Mouse (Mus musculus): Measurements from ENCODE around the gene Tnrc6a. TPM values are rescaled to one million over a fixed set of nuclear protein-coding genes. Genes with fewer than 3 reads are reported as not detected.

Gene Tnrc6a
- polyA plus RNA-seq, 1 experiment = 15.8 TPM

GRCm38 (mm10) chr7:123211461-123211860 lies 87.8 kb downstream of the Tnrc6a start:
- no peaks in the 10 kb centered on the region for H3K79me2 ChIP-seq (ENCODE audit: control insufficient read depth, insufficient read depth)
- peaks cover 46% of the 10 kb centered on the region for H3K27me3 ChIP-seq (ENCODE audit: control insufficient read depth, insufficient read depth, insufficient read length)
- H3K4me3 ChIP-seq (ENCODE audit: insufficient read depth, poor library complexity, severe bottlenecking) = no peak overlapping the region
- no peaks in the 10 kb centered on the region for H3K79me3 ChIP-seq (ENCODE audit: low read depth)
- TF ChIP-seq USF1 (IDR thresholded peaks at IDR 0.05; ENCODE audit: low read depth) (no peak), CTCF (IDR thresholded peaks at IDR 0.05; ENCODE audit: control insufficient read depth, insufficient read depth, insufficient read length) (no peak), MAX (IDR thresholded peaks at IDR 0.05) (no peak), MYOG (IDR thresholded peaks at IDR 0.05; ENCODE audit: control insufficient read depth, extremely low read depth, insufficient read length) (no peak), FOSL1 (IDR thresholded peaks at IDR 0.05; ENCODE audit: insufficient read depth, low read length, poor library complexity, severe bottlenecking) (no peak), CEBPB (IDR thresholded peaks at IDR 0.05; ENCODE audit: low read depth) (no peak), MYOD1 (IDR thresholded peaks at IDR 0.05; ENCODE audit: control insufficient read depth, insufficient read length, low read depth) (no peak)
- no peaks in the 10 kb centered on the region for H3K36me3 ChIP-seq (ENCODE audit: control insufficient read depth, insufficient read depth)
- H3ac ChIP-seq (ENCODE audit: control insufficient read depth, insufficient read length, low read depth) = no peak overlapping the region

- no peak for TF ChIP-seq MAX (IDR thresholded peaks at IDR 0.05)
- TF ChIP-seq MYOG (IDR thresholded peaks at IDR 0.05; ENCODE audit: control insufficient read depth, extremely low read depth, insufficient read length) = no peak
- no peak for TF ChIP-seq FOSL1 (IDR thresholded peaks at IDR 0.05; ENCODE audit: insufficient read depth, low read length, poor library complexity, severe bottlenecking)
- no peak for TF ChIP-seq CEBPB (IDR thresholded peaks at IDR 0.05; ENCODE audit: low read depth)
- no peak for TF ChIP-seq USF1 (IDR thresholded peaks at IDR 0.05; ENCODE audit: low read depth)
- TF ChIP-seq MYOD1 (IDR thresholded peaks at IDR 0.05; ENCODE audit: control insufficient read depth, insufficient read length, low read depth) = no peak
- TF ChIP-seq CTCF (IDR thresholded peaks at IDR 0.05; ENCODE audit: control insufficient read depth, insufficient read depth, insufficient read length) = no peak
- Histone ChIP-seq H3K4me3 (ENCODE audit: insufficient read depth, poor library complexity, severe bottlenecking) (no peak overlapping the region), H3K79me2 (ENCODE audit: control insufficient read depth, insufficient read depth) (no peaks in the 10 kb centered on the region), H3K79me3 (ENCODE audit: low read depth) (no peaks in the 10 kb centered on the region), H3K27me3 (ENCODE audit: control insufficient read depth, insufficient read depth, insufficient read length) (peaks cover 45% of the 10 kb centered on the region), H3K36me3 (ENCODE audit: control insufficient read depth, insufficient read depth) (no peaks in the 10 kb centered on the region), H3ac (ENCODE audit: control insufficient read depth, insufficient read length, low read depth) (no peak overlapping the region)
Observed at GRCm38 (mm10) chr7:123212316-123212715, 88.6 kb downstream of the Tnrc6a start.

- no peak for TF ChIP-seq CEBPB (IDR thresholded peaks at IDR 0.05; ENCODE audit: low read depth)
- no peak for TF ChIP-seq MYOG (IDR thresholded peaks at IDR 0.05; ENCODE audit: control insufficient read depth, extremely low read depth, insufficient read length)
- no peak for TF ChIP-seq CTCF (IDR thresholded peaks at IDR 0.05; ENCODE audit: control insufficient read depth, insufficient read depth, insufficient read length)
- TF ChIP-seq USF1 (IDR thresholded peaks at IDR 0.05; ENCODE audit: low read depth) = no peak
- no peak for TF ChIP-seq MYOD1 (IDR thresholded peaks at IDR 0.05; ENCODE audit: control insufficient read depth, insufficient read length, low read depth)
- no peak for TF ChIP-seq MAX (IDR thresholded peaks at IDR 0.05)
- no peak for TF ChIP-seq FOSL1 (IDR thresholded peaks at IDR 0.05; ENCODE audit: insufficient read depth, low read length, poor library complexity, severe bottlenecking)
- Histone ChIP-seq H3K36me3 (ENCODE audit: control insufficient read depth, insufficient read depth) (no peaks in the 10 kb centered on the region), H3ac (ENCODE audit: control insufficient read depth, insufficient read length, low read depth) (no peak within 1 kb of the TSS), H3K79me2 (ENCODE audit: control insufficient read depth, insufficient read depth) (no peaks in the 10 kb centered on the region), H3K27me3 (ENCODE audit: control insufficient read depth, insufficient read depth, insufficient read length) (peaks cover 42% of the 10 kb centered on the region), H3K4me3 (ENCODE audit: insufficient read depth, poor library complexity, severe bottlenecking) (no peak within 1 kb of the TSS), H3K79me3 (ENCODE audit: low read depth) (no peaks in the 10 kb centered on the region)
Observed at GRCm38 (mm10) chr7:123214365-123215075, 90.8 kb downstream of the Tnrc6a start, which contains the start of gene Slc5a11. TSS of gene Slc5a11 (plus strand) at chr7:123214780.

GRCm38 (mm10) chr7:123215138-123215537 lies 91.5 kb downstream of the Tnrc6a start:
- no peaks in the 10 kb centered on the region for H3K79me3 ChIP-seq (ENCODE audit: low read depth)
- no peak overlapping the region for H3ac ChIP-seq (ENCODE audit: control insufficient read depth, insufficient read length, low read depth)
- no peaks in the 10 kb centered on the region for H3K36me3 ChIP-seq (ENCODE audit: control insufficient read depth, insufficient read depth)
- H3K4me3 ChIP-seq (ENCODE audit: insufficient read depth, poor library complexity, severe bottlenecking) = no peak overlapping the region
- peaks cover 37% of the 10 kb centered on the region for H3K27me3 ChIP-seq (ENCODE audit: control insufficient read depth, insufficient read depth, insufficient read length)
- TF ChIP-seq MYOG (IDR thresholded peaks at IDR 0.05; ENCODE audit: control insufficient read depth, extremely low read depth, insufficient read length) = no peak
- TF ChIP-seq MAX (IDR thresholded peaks at IDR 0.05) = no peak
- TF ChIP-seq CTCF (IDR thresholded peaks at IDR 0.05; ENCODE audit: control insufficient read depth, insufficient read depth, insufficient read length) = no peak
- no peak for TF ChIP-seq MYOD1 (IDR thresholded peaks at IDR 0.05; ENCODE audit: control insufficient read depth, insufficient read length, low read depth)
- TF ChIP-seq CEBPB (IDR thresholded peaks at IDR 0.05; ENCODE audit: low read depth) = no peak
- TF ChIP-seq USF1 (IDR thresholded peaks at IDR 0.05; ENCODE audit: low read depth) = no peak
- TF ChIP-seq FOSL1 (IDR thresholded peaks at IDR 0.05; ENCODE audit: insufficient read depth, low read length, poor library complexity, severe bottlenecking) = no peak
- no peaks in the 10 kb centered on the region for H3K79me2 ChIP-seq (ENCODE audit: control insufficient read depth, insufficient read depth)

- TF ChIP-seq FOSL1 (IDR thresholded peaks at IDR 0.05; ENCODE audit: insufficient read depth, low read length, poor library complexity, severe bottlenecking) (no peak), MYOG (IDR thresholded peaks at IDR 0.05; ENCODE audit: control insufficient read depth, extremely low read depth, insufficient read length) (no peak), MAX (IDR thresholded peaks at IDR 0.05) (no peak), CEBPB (IDR thresholded peaks at IDR 0.05; ENCODE audit: low read depth) (no peak), MYOD1 (IDR thresholded peaks at IDR 0.05; ENCODE audit: control insufficient read depth, insufficient read length, low read depth) (no peak), USF1 (IDR thresholded peaks at IDR 0.05; ENCODE audit: low read depth) (no peak), CTCF (IDR thresholded peaks at IDR 0.05; ENCODE audit: control insufficient read depth, insufficient read depth, insufficient read length) (no peak)
- Histone ChIP-seq H3K4me3 (ENCODE audit: insufficient read depth, poor library complexity, severe bottlenecking) (no peak overlapping the region), H3K79me2 (ENCODE audit: control insufficient read depth, insufficient read depth) (no peaks in the 10 kb centered on the region), H3ac (ENCODE audit: control insufficient read depth, insufficient read length, low read depth) (no peak overlapping the region), H3K36me3 (ENCODE audit: control insufficient read depth, insufficient read depth) (no peaks in the 10 kb centered on the region), H3K79me3 (ENCODE audit: low read depth) (no peaks in the 10 kb centered on the region), H3K27me3 (ENCODE audit: control insufficient read depth, insufficient read depth, insufficient read length) (peaks cover 31% of the 10 kb centered on the region)
Observed at GRCm38 (mm10) chr7:123217448-123218354, 94.0 kb downstream of the Tnrc6a start.

Data from C2C12 (cell line).